Mouse (Mus musculus) G1E (cell line): ENCODE data around the gene Sh3rf3.

Experiments
- CTCF ChIP-seq: IDR thresholded peaks from 2 replicates; pipeline ENCODE4 v1.5.1; 2012; ENCODE audit warnings: low read depth, low read length, inconsistent platforms, mixed read lengths
- GATA1 ChIP-seq: IDR thresholded peaks from 2 replicates; pipeline ENCODE4 v1.6.1; 2012; ENCODE audit warnings: borderline replicate concordance, low read length, inconsistent platforms, mixed read lengths
- POLR2AphosphoS5 ChIP-seq: IDR thresholded peaks from 2 replicates; pipeline ENCODE4 v1.6.1; 2012; ENCODE audit warnings: low read depth, low read length, inconsistent platforms; ENCODE audit not compliant: insufficient replicate concordance

GRCm38 (mm10) chr10:59086578-59086977 lies 273.4 kb downstream of the Sh3rf3 start:
- no peak for TF ChIP-seq CTCF
- no peak for TF ChIP-seq POLR2AphosphoS5
- TF ChIP-seq GATA1, result no peak
